Mouse (Mus musculus) midbrain, postnatal 0 days (tissue): ENCODE data around the gene Rtbdn. TPM values are rescaled to one million over a fixed set of nuclear protein-coding genes. Genes with fewer than 3 reads are reported as not detected.

ENCODE experiments used
- ATAC-seq: fragments of 200-750 bp; cut with Nextera tagmentation; 2 replicates; pipeline ENCODE4 v1.8.0; 2017; ENCODE audit warnings: moderate number of reproducible peaks, mild to moderate bottlenecking, moderate TSS enrichment, moderate library complexity; ENCODE audit not compliant: low FRiP score
- DNase-seq: peaks from one replicate; pipeline ENCODE4 v3.0.0-alpha.2; 2015; ENCODE audit warnings: low spot score
- H3K27ac ChIP-seq: fragments of 300-500 bp; sonication (generic); 2 replicates; pipeline ENCODE4 v1.5.1; 2014; ENCODE audit warnings: low read depth, mild to moderate bottlenecking, low read length, mixed read lengths
- H3K27me3 ChIP-seq: fragments of 300-500 bp; sonication (generic); 2 replicates; pipeline ENCODE4 v1.6.1; 2014; ENCODE audit warnings: low read length, control low read depth, mixed read lengths; ENCODE audit not compliant: insufficient read depth
- H3K36me3 ChIP-seq: fragments of 300-500 bp; sonication (generic); 2 replicates; pipeline ENCODE4 v1.6.1; 2014; ENCODE audit warnings: low read length, control low read depth, mixed read lengths; ENCODE audit not compliant: insufficient read depth
- H3K4me1 ChIP-seq: fragments of 300-500 bp; sonication (generic); 2 replicates; pipeline ENCODE4 v1.6.1; 2014; ENCODE audit warnings: mild to moderate bottlenecking, control low read depth, antibody characterized with exemption, low read length, mixed read lengths; ENCODE audit not compliant: insufficient read depth
- H3K4me2 ChIP-seq: fragments of 300-500 bp; sonication (generic); 2 replicates; pipeline ENCODE4 v1.6.1; 2014; ENCODE audit warnings: low read depth, mild to moderate bottlenecking, low read length, mixed read lengths; ENCODE audit not compliant: poor library complexity, severe bottlenecking
- H3K4me3 ChIP-seq: fragments of 300-500 bp; sonication (generic); 2 replicates; pipeline ENCODE4 v1.5.1; 2014; ENCODE audit warnings: low read depth, mild to moderate bottlenecking, low read length, moderate library complexity
- H3K9ac ChIP-seq: fragments of 300-500 bp; sonication (generic); replicated peaks from 2 replicates; pipeline ENCODE4 v1.6.1; 2014; ENCODE audit warnings: mild to moderate bottlenecking, low read length, moderate library complexity, mixed read lengths; ENCODE audit not compliant: poor library complexity, severe bottlenecking
- H3K9me3 ChIP-seq: fragments of 300-500 bp; sonication (generic); 2 replicates; pipeline ENCODE4 v1.6.1; 2016; ENCODE audit warnings: low read length, control low read depth
- CTCF ChIP-seq: IDR thresholded peaks from 2 replicates; pipeline ENCODE4 v1.5.1; 2016; ENCODE audit warnings: antibody characterized with exemption, mild to moderate bottlenecking
- WGBS: fragments of 180-500 bp; shearing (Covaris S2); extraction: QIAGEN DNeasy Blood & Tissue Kit; methylation state at CpG from one replicate; pipeline ENCODE4 v1.1.7; 2014; 5-methylcytosine and 5-hydroxymethylcytosine counted together
- polyA plus RNA-seq: library from polyadenylated mRNA; unstranded; fragments of >200 nt; fragmentation: Nextera tagmentation; extraction: Ambion mirVana; gene quantifications from 2 replicates; pipeline ENCODE4 v1.2.1, GENCODE M21; 2015
- total RNA-seq: library from RNA; depleted of rRNA; stranded (reverse); fragments of >200 nt; gene quantifications from 2 replicates; pipeline ENCODE4 v1.2.3, GENCODE M21; 2014

Rtbdn gene
- total and polyA plus RNA-seq, 2 experiments from 2014 or later: 4.5 to 5.3 TPM

DNA sequence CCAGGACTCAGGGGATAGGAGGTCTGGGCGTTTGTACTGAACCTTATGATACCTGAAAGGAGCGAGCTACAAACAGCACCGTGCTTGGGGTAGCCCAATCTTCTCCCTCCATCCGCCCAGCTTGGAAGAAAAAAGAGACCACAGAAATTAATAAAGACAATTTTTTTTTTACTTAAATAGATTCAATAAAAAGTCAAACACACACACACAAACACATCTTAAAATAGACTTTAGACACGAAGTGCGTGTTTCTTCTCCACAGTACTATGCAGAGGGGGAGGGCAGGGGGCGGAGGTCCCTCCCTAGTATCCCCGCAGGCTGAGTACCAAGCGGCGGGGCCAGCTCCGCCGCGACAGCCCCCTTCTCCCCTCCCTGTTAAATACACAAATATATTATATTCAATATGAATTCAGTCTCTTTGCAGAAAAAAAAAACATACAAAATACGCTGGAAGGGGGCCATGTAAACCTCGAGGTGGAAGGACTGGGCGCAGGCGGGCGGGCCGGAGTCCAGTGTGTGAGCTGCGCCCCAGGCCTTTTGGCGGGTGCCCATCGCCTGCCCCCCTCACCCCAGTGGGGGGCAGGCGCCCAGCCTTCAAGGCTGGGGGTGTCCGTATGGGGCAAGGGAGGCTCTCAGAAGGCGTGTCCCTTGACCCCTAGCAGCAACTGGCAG lies 30.1 kb downstream of the Rtbdn start:
- TF ChIP-seq CTCF: no peak
- Histone ChIP-seq H3K4me3 (peak overlapping the region; percentile 56), H3K4me1 (peaks cover 25% of the 10 kb centered on the region), H3K27ac (no peak overlapping the region), H3K9ac (peak overlapping the region; percentile 54), H3K36me3 (peaks cover 10% of the 10 kb centered on the region), H3K27me3 (no peaks in the 10 kb centered on the region), H3K4me2 (peak overlapping the region; percentile 100), H3K9me3 (no peaks in the 10 kb centered on the region)
- no peak for DNase-seq
- WGBS: 2% methylated on average over 25 of the region's 25 CpGs
- ATAC-seq: no peak

DNA sequence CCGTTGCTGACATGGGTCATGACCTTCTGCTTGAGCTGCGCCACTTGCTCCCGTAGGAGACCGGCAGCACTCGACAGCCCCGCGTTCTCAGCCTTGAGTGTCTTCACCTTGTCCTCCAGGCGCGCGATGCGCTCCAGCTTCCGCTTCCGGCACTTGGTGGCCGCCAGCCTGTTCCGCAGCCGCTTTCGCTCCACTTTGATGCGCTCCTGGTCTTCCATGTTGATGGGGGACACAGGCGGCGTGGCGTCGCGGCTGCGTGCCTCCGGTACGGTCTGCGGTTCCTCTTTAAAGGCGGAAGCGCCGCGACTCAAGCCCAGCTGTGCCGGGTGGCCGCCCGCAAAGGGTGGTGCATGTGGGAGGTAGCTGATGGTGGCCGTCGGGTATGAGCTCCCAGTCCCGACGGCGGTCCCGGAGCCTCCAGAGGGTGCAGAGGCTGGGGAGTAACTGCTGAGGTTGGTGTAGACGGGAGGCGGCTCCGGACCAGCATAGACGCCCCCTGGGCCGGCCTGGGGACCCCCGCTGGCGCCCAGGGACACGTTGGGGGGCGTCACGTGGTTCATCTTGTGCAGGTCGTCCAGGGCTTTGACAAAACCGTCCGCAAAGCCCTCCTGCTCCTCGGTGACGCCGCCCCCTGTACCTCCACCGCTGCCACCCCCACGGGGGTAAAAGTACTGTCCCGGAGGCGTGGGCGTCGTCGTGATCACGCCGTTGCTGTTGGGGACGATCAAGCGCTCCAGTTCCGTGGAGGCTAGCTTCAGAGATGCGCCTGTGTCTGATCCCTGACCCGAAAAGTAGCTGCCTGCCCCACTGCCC lies 30.9 kb downstream of the Rtbdn start:
- no peak for TF ChIP-seq CTCF
- peak overlapping the region; percentile 55 for H3K27ac ChIP-seq
- ATAC-seq: no peak

DNA sequence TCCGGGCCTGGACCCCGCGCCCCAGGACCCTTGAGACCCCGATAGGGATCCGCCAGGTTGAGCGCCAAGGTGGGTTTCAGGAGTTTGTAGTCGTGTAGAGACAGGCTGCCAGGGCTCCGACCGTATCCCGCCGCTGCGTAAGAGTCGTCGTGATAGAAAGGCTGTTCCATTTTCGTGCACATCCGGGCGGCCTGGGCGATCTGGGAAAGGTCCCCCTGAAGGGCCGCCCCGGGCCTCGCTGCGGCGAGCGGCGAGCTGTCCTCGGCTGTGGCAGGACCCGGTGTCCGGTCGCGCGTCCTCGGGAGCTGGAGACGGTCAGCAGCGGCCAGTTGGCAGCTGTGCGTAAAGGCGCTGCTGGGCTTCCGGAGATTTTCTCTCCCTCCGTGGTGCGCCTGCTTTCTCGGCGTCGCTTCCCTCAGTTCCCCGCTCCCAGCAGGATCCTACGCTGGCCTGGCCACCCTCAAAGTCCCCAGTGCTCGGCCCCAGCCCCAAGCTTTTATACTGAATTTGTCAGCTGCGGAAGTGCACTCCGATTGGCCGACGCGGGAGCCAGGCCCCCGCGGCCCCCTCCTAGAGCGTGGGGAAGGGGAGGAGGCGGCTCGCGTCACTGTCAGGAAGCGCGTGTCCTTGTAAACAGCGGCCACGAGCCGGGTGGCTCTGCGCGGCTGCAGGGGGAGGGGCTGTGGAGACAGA lies 31.6 kb downstream of the Rtbdn start, which contains the start of gene Junb:
Gene Junb, minus strand, starts transcription at position 471 of the 693 bp plus-strand sequence.
- DNase-seq (peak; percentile 92), ATAC-seq (peak; percentile 65)
- H3K4me3 ChIP-seq: peak within 1 kb of the TSS; percentile 56
- H3K36me3 ChIP-seq: peaks cover 1% of the 10 kb centered on the region; the same call in 1 of the 2 replicates
- peak within 1 kb of the TSS; percentile 55 for H3K27ac ChIP-seq
- no peaks in the 10 kb centered on the region for H3K9me3 ChIP-seq
- H3K4me1 ChIP-seq: peaks cover 25% of the 10 kb centered on the region
- no peaks in the 10 kb centered on the region for H3K27me3 ChIP-seq
- peak within 1 kb of the TSS; percentile 100 for H3K4me2 ChIP-seq
- TF ChIP-seq CTCF: no peak
- peak within 1 kb of the TSS; percentile 66 for H3K9ac ChIP-seq
- WGBS: under 1% methylated on average over 62 of the region's 63 CpGs

More for the DNA sequence above, 30.9 kb downstream of the Rtbdn start:
- Histone ChIP-seq H3K36me3 (peaks cover 7% of the 10 kb centered on the region; the same call in 1 of the 2 replicates), H3K27me3 (no peaks in the 10 kb centered on the region), H3K4me3 (peak overlapping the region; percentile 56), H3K4me2 (peak overlapping the region; percentile 100), H3K9ac (peak overlapping the region; percentile 66), H3K4me1 (peaks cover 25% of the 10 kb centered on the region), H3K9me3 (no peaks in the 10 kb centered on the region)
- 1% methylated on average over 69 of the region's 70 CpGs for WGBS
- peak; percentile 56 for DNase-seq

DNA sequence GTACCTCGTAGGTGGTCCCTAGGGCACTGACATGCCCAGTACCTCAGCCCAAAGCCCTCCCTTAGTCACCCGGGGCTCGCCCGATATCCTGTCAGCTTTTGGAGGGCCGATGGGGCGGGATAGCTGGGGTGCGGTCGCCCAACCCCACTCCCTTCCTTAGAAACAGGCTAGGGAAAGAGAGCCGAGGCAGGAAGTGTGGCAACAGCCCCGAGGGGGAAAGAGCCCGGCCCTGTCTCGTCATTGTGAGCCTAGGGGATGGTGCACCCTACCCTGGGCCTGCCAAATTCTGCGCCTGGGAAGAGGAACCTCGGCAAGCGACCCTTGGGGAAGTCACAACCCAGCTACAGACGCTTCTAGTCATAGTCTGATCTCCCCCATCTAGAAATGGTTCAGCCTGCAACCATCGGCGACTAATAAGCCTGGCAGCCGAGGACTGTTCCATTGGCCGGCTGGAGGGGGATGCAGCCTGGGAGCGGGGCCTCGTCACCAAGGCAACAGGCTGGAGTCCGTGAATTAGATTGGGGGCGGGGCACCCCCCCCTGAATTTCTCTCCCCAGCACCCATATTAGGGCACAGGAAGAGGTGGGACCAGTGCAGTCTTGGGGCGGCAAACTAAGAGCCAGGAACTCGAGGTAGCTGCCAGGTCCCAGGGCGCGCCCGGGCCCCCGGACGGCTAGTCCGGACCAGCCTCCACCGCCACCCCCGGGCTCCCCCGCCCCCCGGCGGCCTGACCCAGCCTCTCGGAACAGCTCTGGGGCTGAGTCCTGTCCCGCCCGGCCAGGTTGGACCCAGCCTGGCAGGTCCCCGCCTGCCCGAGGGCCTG lies 33.0 kb downstream of the Rtbdn start:
- peak overlapping the region; percentile 100 for H3K4me2 ChIP-seq
- peak; percentile 93 for DNase-seq
- H3K4me3 ChIP-seq: peak overlapping the region; percentile 35
- H3K27ac ChIP-seq: peak overlapping the region; percentile 51; the same call in 1 of the 2 replicates
- peaks cover 28% of the 10 kb centered on the region for H3K4me1 ChIP-seq
- WGBS: 2% methylated on average over 36 of the region's 42 CpGs
- H3K9me3 ChIP-seq: no peaks in the 10 kb centered on the region
- H3K36me3 ChIP-seq: no peaks in the 10 kb centered on the region
- peak; percentile 34 for ATAC-seq
- no peaks in the 10 kb centered on the region for H3K27me3 ChIP-seq
- TF ChIP-seq CTCF: no peak
- H3K9ac ChIP-seq: peak overlapping the region; percentile 51
